Mouse (Mus musculus): Measurements from ENCODE around the gene Ikzf4. TPM values are rescaled to one million over a fixed set of nuclear protein-coding genes. Genes with fewer than 3 reads are reported as not detected.

The Ikzf4 gene
- 17.2 and 18.1 TPM in 2 replicates for polyA plus RNA-seq (2014; fragmentation: Nextera tagmentation; extraction: Ambion mirVana)

- Histone ChIP-seq H3K36me3 (replicated peaks; ENCODE audit: control insufficient read depth, insufficient read depth) (peaks cover 26% of the 10 kb centered on the region), H3K9ac (peak within 1 kb of the TSS; percentile 71), H3K4me1 (replicated peaks; ENCODE audit: control insufficient read depth, insufficient read depth, low read length) (peaks cover 28% of the 10 kb centered on the region), H3K4me3 (replicated peaks; ENCODE audit: low read length) (peak within 1 kb of the TSS; percentile 50), H3K9me3 (ENCODE audit: control insufficient read depth, low read length) (no peaks in the 10 kb centered on the region), H3K4me2 (replicated peaks) (peak within 1 kb of the TSS; percentile 67), H3K27ac (peak within 1 kb of the TSS; percentile 94), H3K27me3 (ENCODE audit: control insufficient read depth, insufficient read depth, low read length) (no peaks in the 10 kb centered on the region)
- 1% methylated on average over 35 of the region's 36 CpGs for WGBS
- peak; percentile 79 for ATAC-seq (ENCODE audit: low FRiP score)
- DNase-seq (ENCODE audit: low spot score): peak; percentile 54
Observed at GRCm38 (mm10) chr10:128645111-128646011, at the start of gene Ikzf4. TSS of gene Ikzf4 (minus strand) at chr10:128645991.

GRCm38 (mm10) chr10:128695411-128695991 is 49.7 kb upstream of the Ikzf4 start:
- H3K4me1 ChIP-seq (replicated peaks; ENCODE audit: control insufficient read depth, insufficient read depth, low read length): peaks cover 12% of the 10 kb centered on the region; the same call in 1 of the 2 replicates
- 1% methylated on average over 21 of the region's 22 CpGs for WGBS
- no peak for ATAC-seq (ENCODE audit: low FRiP score)
- no peaks in the 10 kb centered on the region for H3K9me3 ChIP-seq (ENCODE audit: control insufficient read depth, low read length)
- DNase-seq (ENCODE audit: low spot score): peak; percentile 29
- H3K4me3 ChIP-seq (replicated peaks; ENCODE audit: low read length): peak overlapping the region; percentile 83
- peak overlapping the region; percentile 66 for H3K4me2 ChIP-seq (replicated peaks)
- H3K36me3 ChIP-seq (replicated peaks; ENCODE audit: control insufficient read depth, insufficient read depth): peaks cover 3% of the 10 kb centered on the region; the same call in 1 of the 2 replicates
- peak overlapping the region; percentile 93 for H3K9ac ChIP-seq
- H3K27ac ChIP-seq: peak overlapping the region; percentile 95
- no peaks in the 10 kb centered on the region for H3K27me3 ChIP-seq (ENCODE audit: control insufficient read depth, insufficient read depth, low read length)

- H3K27ac ChIP-seq: peak overlapping the region; percentile 65; the same call in 1 of the 2 replicates
- DNase-seq (ENCODE audit: low spot score) (peak; percentile 75), ATAC-seq (ENCODE audit: low FRiP score) (no peak)
- peak overlapping the region; percentile 64 for H3K9ac ChIP-seq
- 3% methylated on average over 9 of the region's 9 CpGs for WGBS
- peak overlapping the region; percentile 81 for H3K4me2 ChIP-seq (replicated peaks)
- H3K4me1 ChIP-seq (replicated peaks; ENCODE audit: control insufficient read depth, insufficient read depth, low read length): peaks cover 14% of the 10 kb centered on the region
- peak overlapping the region; percentile 73 for H3K4me3 ChIP-seq (replicated peaks; ENCODE audit: low read length)
- no peaks in the 10 kb centered on the region for H3K27me3 ChIP-seq (ENCODE audit: control insufficient read depth, insufficient read depth, low read length)
- H3K36me3 ChIP-seq (replicated peaks; ENCODE audit: control insufficient read depth, insufficient read depth): peaks cover 16% of the 10 kb centered on the region
- no peaks in the 10 kb centered on the region for H3K9me3 ChIP-seq (ENCODE audit: control insufficient read depth, low read length)
Observed at GRCm38 (mm10) chr10:128674469-128675008, 28.7 kb upstream of the Ikzf4 start.

- peak within 1 kb of the TSS; percentile 73 for H3K4me3 ChIP-seq (replicated peaks; ENCODE audit: low read length)
- peaks cover 10% of the 10 kb centered on the region; the same call in 1 of the 2 replicates for H3K36me3 ChIP-seq (replicated peaks; ENCODE audit: control insufficient read depth, insufficient read depth)
- peak within 1 kb of the TSS; percentile 81 for H3K4me2 ChIP-seq (replicated peaks)
- H3K4me1 ChIP-seq (replicated peaks; ENCODE audit: control insufficient read depth, insufficient read depth, low read length): peaks cover 14% of the 10 kb centered on the region
- H3K27ac ChIP-seq: peak within 1 kb of the TSS; percentile 65; the same call in 1 of the 2 replicates
- no peaks in the 10 kb centered on the region for H3K9me3 ChIP-seq (ENCODE audit: control insufficient read depth, low read length)
- DNase-seq (ENCODE audit: low spot score): peak; percentile 80
- under 1% methylated on average over 57 of the region's 60 CpGs for WGBS
- peak; percentile 93 for ATAC-seq (ENCODE audit: low FRiP score)
- H3K27me3 ChIP-seq (ENCODE audit: control insufficient read depth, insufficient read depth, low read length): no peaks in the 10 kb centered on the region
- peak within 1 kb of the TSS; percentile 64 for H3K9ac ChIP-seq
Observed at GRCm38 (mm10) chr10:128673763-128674468, 28.1 kb upstream of the Ikzf4 start, which contains the start of gene Suox. TSS of gene Suox (minus strand) at chr10:128674073.

- Histone ChIP-seq H3K27ac (no peak overlapping the region), H3K4me2 (replicated peaks) (no peak overlapping the region), H3K27me3 (ENCODE audit: control insufficient read depth, insufficient read depth, low read length) (no peaks in the 10 kb centered on the region), H3K4me3 (replicated peaks; ENCODE audit: low read length) (no peak overlapping the region), H3K9me3 (ENCODE audit: control insufficient read depth, low read length) (no peaks in the 10 kb centered on the region), H3K4me1 (replicated peaks; ENCODE audit: control insufficient read depth, insufficient read depth, low read length) (peaks cover 26% of the 10 kb centered on the region), H3K9ac (no peak overlapping the region), H3K36me3 (replicated peaks; ENCODE audit: control insufficient read depth, insufficient read depth) (peaks cover 1% of the 10 kb centered on the region; the same call in 1 of the 2 replicates)
- WGBS: 94% methylated on average over 9 of the region's 9 CpGs
- DNase-seq (ENCODE audit: low spot score) (no peak), ATAC-seq (ENCODE audit: low FRiP score) (no peak)
Observed at GRCm38 (mm10) chr10:128671148-128671547, 25.4 kb upstream of the Ikzf4 start.

- H3K4me2 ChIP-seq (replicated peaks): peak overlapping the region; percentile 77
- H3K27ac ChIP-seq: peak overlapping the region; percentile 83
- H3K27me3 ChIP-seq (ENCODE audit: control insufficient read depth, insufficient read depth, low read length): no peaks in the 10 kb centered on the region
- H3K36me3 ChIP-seq (replicated peaks; ENCODE audit: control insufficient read depth, insufficient read depth): no peaks in the 10 kb centered on the region
- DNase-seq (ENCODE audit: low spot score) (peak; percentile 57), ATAC-seq (ENCODE audit: low FRiP score) (peak; percentile 72)
- H3K9me3 ChIP-seq (ENCODE audit: control insufficient read depth, low read length): no peaks in the 10 kb centered on the region
- under 1% methylated on average over 42 of the region's 42 CpGs for WGBS
- H3K9ac ChIP-seq: peak overlapping the region; percentile 85
- H3K4me3 ChIP-seq (replicated peaks; ENCODE audit: low read length): peak overlapping the region; percentile 77
- H3K4me1 ChIP-seq (replicated peaks; ENCODE audit: control insufficient read depth, insufficient read depth, low read length): peaks cover 22% of the 10 kb centered on the region
Observed at GRCm38 (mm10) chr10:128668790-128669672, 23.2 kb upstream of the Ikzf4 start.

- no peak overlapping the region for H3K4me3 ChIP-seq (replicated peaks; ENCODE audit: low read length)
- ATAC-seq (ENCODE audit: low FRiP score) (no peak), DNase-seq (ENCODE audit: low spot score) (no peak)
- no peaks in the 10 kb centered on the region for H3K36me3 ChIP-seq (replicated peaks; ENCODE audit: control insufficient read depth, insufficient read depth)
- H3K27ac ChIP-seq: no peak overlapping the region
- no peak overlapping the region for H3K4me2 ChIP-seq (replicated peaks)
- no peak overlapping the region for H3K9ac ChIP-seq
- H3K9me3 ChIP-seq (ENCODE audit: control insufficient read depth, low read length): no peaks in the 10 kb centered on the region
- H3K27me3 ChIP-seq (ENCODE audit: control insufficient read depth, insufficient read depth, low read length): no peaks in the 10 kb centered on the region
- peaks cover 12% of the 10 kb centered on the region for H3K4me1 ChIP-seq (replicated peaks; ENCODE audit: control insufficient read depth, insufficient read depth, low read length)
- WGBS: 99% methylated on average over 2 of the region's 2 CpGs
Observed at GRCm38 (mm10) chr10:128665806-128666205, 20.0 kb upstream of the Ikzf4 start.

- no peak overlapping the region for H3K4me2 ChIP-seq (replicated peaks)
- 93% methylated on average over 3 of the region's 3 CpGs for WGBS
Observed at GRCm38 (mm10) chr10:128665307-128665706, 19.5 kb upstream of the Ikzf4 start.

More at GRCm38 (mm10) chr10:128665307-128665706, 19.5 kb upstream of the Ikzf4 start:
- Histone ChIP-seq H3K27me3 (ENCODE audit: control insufficient read depth, insufficient read depth, low read length) (no peaks in the 10 kb centered on the region), H3K4me1 (replicated peaks; ENCODE audit: control insufficient read depth, insufficient read depth, low read length) (peaks cover 12% of the 10 kb centered on the region), H3K27ac (no peak overlapping the region), H3K9ac (no peak overlapping the region), H3K9me3 (ENCODE audit: control insufficient read depth, low read length) (no peaks in the 10 kb centered on the region), H3K4me3 (replicated peaks; ENCODE audit: low read length) (no peak overlapping the region), H3K36me3 (replicated peaks; ENCODE audit: control insufficient read depth, insufficient read depth) (no peaks in the 10 kb centered on the region)
- no peak for DNase-seq (ENCODE audit: low spot score)
- ATAC-seq (ENCODE audit: low FRiP score): no peak
